Mouse (Mus musculus) embryonic facial prominence, embryonic 14.5 days (tissue): Measurements from ENCODE around the gene Rfc4. TPM values are rescaled to one million over a fixed set of nuclear protein-coding genes. Genes with fewer than 3 reads are reported as not detected.

Experiments used
- ATAC-seq: fragments of 200-750 bp; cut with Nextera tagmentation; 2 replicates; pipeline ENCODE4 v1.8.0; 2017; ENCODE audit warnings: low read depth, moderate number of reproducible peaks, moderate TSS enrichment
- DNase-seq: peaks from one replicate; pipeline ENCODE4 v3.0.0-alpha.2; 2015; ENCODE audit warnings: low spot score
- H3K27ac ChIP-seq: fragments of 300-500 bp; sonication (generic); replicated peaks from 2 replicates; pipeline ENCODE4 v1.5.1; 2014; ENCODE audit warnings: low read depth, mild to moderate bottlenecking, low read length, moderate library complexity
- H3K27me3 ChIP-seq: fragments of 300-500 bp; sonication (generic); replicated peaks from 2 replicates; pipeline ENCODE4 v1.6.1; 2014; ENCODE audit warnings: low read length; ENCODE audit not compliant: control insufficient read depth, insufficient read depth
- H3K36me3 ChIP-seq: fragments of 300-500 bp; sonication (generic); 2 replicates; pipeline ENCODE4 v1.6.1; 2014; ENCODE audit warnings: low read length, mixed read lengths; ENCODE audit not compliant: control insufficient read depth, insufficient read depth
- H3K4me1 ChIP-seq: fragments of 300-500 bp; sonication (generic); 2 replicates; pipeline ENCODE4 v1.6.1; 2014; ENCODE audit warnings: antibody characterized with exemption, low read length; ENCODE audit not compliant: control insufficient read depth, insufficient read depth
- H3K4me2 ChIP-seq: fragments of 300-500 bp; sonication (generic); 2 replicates; pipeline ENCODE4 v1.6.1; 2014; ENCODE audit warnings: low read depth, mild to moderate bottlenecking, low read length, moderate library complexity, mixed read lengths
- H3K4me3 ChIP-seq: fragments of 300-500 bp; sonication (generic); 2 replicates; pipeline ENCODE4 v1.5.1; 2014; ENCODE audit warnings: low read depth, mild to moderate bottlenecking, low read length
- H3K9ac ChIP-seq: fragments of 300-500 bp; sonication (generic); 2 replicates; pipeline ENCODE4 v1.6.1; 2014; ENCODE audit warnings: low read depth, mild to moderate bottlenecking, low read length, moderate library complexity, mixed read lengths
- H3K9me3 ChIP-seq: fragments of 300-500 bp; sonication (generic); 2 replicates; pipeline ENCODE4 v1.6.1; 2016; ENCODE audit warnings: low read length; ENCODE audit not compliant: control insufficient read depth
- WGBS: fragments of 180-500 bp; shearing (Covaris S2); extraction: QIAGEN DNeasy Blood & Tissue Kit; methylation state at CpG from one replicate; pipeline ENCODE4 v1.1.7; 2014; 5-methylcytosine and 5-hydroxymethylcytosine counted together
- polyA plus RNA-seq: library from polyadenylated mRNA; unstranded; fragments of >200 nt; fragmentation: Nextera tagmentation; extraction: Ambion mirVana; gene quantifications from 2 replicates; pipeline ENCODE4 v1.2.1, GENCODE M21; 2014

The Rfc4 gene
- polyA plus RNA-seq, 1 experiment from 2014 or later, result 89.8 TPM

GRCm38 (mm10) chr16:23112348-23112747, 15.2 kb downstream of the Rfc4 start:
- Histone ChIP-seq H3K4me3 (no peak overlapping the region), H3K4me1 (peaks cover 4% of the 10 kb centered on the region; the same call in 1 of the 2 replicates), H3K27ac (no peak overlapping the region), H3K27me3 (no peaks in the 10 kb centered on the region), H3K9ac (no peak overlapping the region), H3K36me3 (peaks cover 79% of the 10 kb centered on the region), H3K9me3 (no peaks in the 10 kb centered on the region), H3K4me2 (no peak overlapping the region)
- DNase-seq (no peak), ATAC-seq (no peak)
- WGBS, result 77% methylated on average over 12 of the region's 12 CpGs

- H3K27ac ChIP-seq, result peak overlapping the region; percentile 99; the same call in 1 of the 2 replicates
- no peaks in the 10 kb centered on the region for H3K27me3 ChIP-seq
- WGBS, result 52% methylated on average over 5 of the region's 5 CpGs
- H3K9me3 ChIP-seq, result no peaks in the 10 kb centered on the region
- H3K36me3 ChIP-seq, result peaks cover 58% of the 10 kb centered on the region
- DNase-seq (no peak), ATAC-seq (no peak)
- H3K9ac ChIP-seq, result peak overlapping the region; percentile 100
- peaks cover 7% of the 10 kb centered on the region; the same call in 1 of the 2 replicates for H3K4me1 ChIP-seq
- H3K4me3 ChIP-seq, result peak overlapping the region; percentile 100
- peak overlapping the region; percentile 77 for H3K4me2 ChIP-seq
Measured at GRCm38 (mm10) chr16:23109350-23110280, 17.9 kb downstream of the Rfc4 start.

- DNase-seq, result no peak
- Histone ChIP-seq H3K4me3 (peak overlapping the region; percentile 100), H3K36me3 (peaks cover 52% of the 10 kb centered on the region), H3K27me3 (no peaks in the 10 kb centered on the region), H3K4me1 (peaks cover 7% of the 10 kb centered on the region; the same call in 1 of the 2 replicates), H3K27ac (peak overlapping the region; percentile 99; the same call in 1 of the 2 replicates), H3K9me3 (no peaks in the 10 kb centered on the region), H3K4me2 (peak overlapping the region; percentile 77), H3K9ac (peak overlapping the region; percentile 100)
- no peak for ATAC-seq
- WGBS, result 2% methylated on average over 5 of the region's 5 CpGs
Measured at GRCm38 (mm10) chr16:23108943-23109342, 18.6 kb downstream of the Rfc4 start.

DNA sequence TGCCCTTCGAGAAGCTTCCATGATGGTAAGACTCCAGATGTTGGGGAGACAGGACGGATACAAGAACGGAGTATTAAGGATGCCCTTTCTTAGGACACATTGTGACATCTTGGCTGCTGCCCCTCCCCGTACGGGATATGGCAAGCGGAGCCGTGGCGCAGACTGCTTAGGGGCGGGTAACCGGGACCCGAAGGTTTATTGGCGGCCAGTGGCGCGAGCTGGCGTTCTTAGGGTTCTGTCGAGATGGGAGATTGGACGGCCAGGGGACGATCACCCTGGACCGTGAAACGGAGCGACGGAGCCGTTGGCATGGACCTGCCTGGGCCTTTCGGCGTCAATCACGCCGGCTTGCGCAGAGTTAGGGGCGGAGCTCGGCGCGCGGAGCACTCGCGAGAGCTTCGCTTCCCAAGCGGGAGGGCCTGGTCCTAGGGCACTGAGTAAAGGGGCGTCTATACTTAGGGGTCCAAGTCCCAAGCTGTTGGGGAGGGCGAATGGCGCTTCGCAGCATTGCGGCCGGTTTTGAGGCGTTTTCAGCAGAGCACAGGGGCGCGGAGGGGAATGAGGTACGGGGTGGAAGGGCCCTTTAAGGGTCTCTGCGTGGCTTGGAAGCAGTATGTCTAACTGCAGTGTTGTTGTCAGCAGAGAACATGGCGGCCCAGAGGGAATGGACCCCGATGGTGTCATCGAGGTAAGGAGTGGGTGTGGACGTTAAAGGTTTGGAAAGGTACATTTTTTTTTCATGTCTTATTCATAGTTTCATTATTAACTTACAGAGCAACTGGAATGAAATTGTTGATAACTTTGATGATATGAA, 19.4 kb downstream of the Rfc4 start:
- peaks cover 47% of the 10 kb centered on the region for H3K36me3 ChIP-seq
- H3K27ac ChIP-seq, result peak overlapping the region; percentile 99
- peak; percentile 92 for DNase-seq
- under 1% methylated on average over 50 of the region's 52 CpGs for WGBS
- peak; percentile 87 for ATAC-seq
- peaks cover 7% of the 10 kb centered on the region; the same call in 1 of the 2 replicates for H3K4me1 ChIP-seq
- peak overlapping the region; percentile 100 for H3K9ac ChIP-seq
- no peaks in the 10 kb centered on the region for H3K27me3 ChIP-seq
- H3K9me3 ChIP-seq, result no peaks in the 10 kb centered on the region
- H3K4me3 ChIP-seq, result peak overlapping the region; percentile 100
- peak overlapping the region; percentile 77 for H3K4me2 ChIP-seq

GRCm38 (mm10) chr16:23107231-23107942, 20.1 kb downstream of the Rfc4 start, which contains the start of gene Eif4a2:
Gene Eif4a2 (plus strand): TSS chr16:23107444.
- Histone ChIP-seq H3K9ac (peak within 1 kb of the TSS; percentile 100), H3K4me2 (peak within 1 kb of the TSS; percentile 77), H3K27ac (peak within 1 kb of the TSS; percentile 99), H3K4me3 (peak within 1 kb of the TSS; percentile 100), H3K4me1 (peaks cover 7% of the 10 kb centered on the region; the same call in 1 of the 2 replicates), H3K9me3 (no peaks in the 10 kb centered on the region), H3K27me3 (no peaks in the 10 kb centered on the region), H3K36me3 (peaks cover 40% of the 10 kb centered on the region)
- ATAC-seq (peak; percentile 93), DNase-seq (peak; percentile 95)
- under 1% methylated on average over 47 of the region's 71 CpGs for WGBS

DNA sequence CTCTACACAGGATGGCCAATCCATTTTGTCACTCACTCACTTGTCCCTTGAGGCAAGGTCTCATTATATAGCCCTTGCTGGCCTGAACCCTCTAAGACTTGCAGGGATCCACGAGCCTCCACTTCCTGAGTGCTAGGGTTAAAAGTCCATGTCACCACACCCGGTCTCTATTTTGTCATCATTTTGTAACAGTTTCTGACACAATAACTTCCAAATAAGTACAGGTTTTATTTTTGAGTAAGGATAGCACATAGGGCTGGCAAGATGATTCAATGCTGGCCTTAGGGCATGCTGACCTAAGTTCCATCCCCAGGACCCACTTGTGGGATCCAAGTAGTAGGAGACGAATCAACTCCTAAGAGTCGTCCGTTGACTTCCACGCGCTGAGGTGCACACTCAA, 21.4 kb downstream of the Rfc4 start:
- peaks cover 27% of the 10 kb centered on the region for H3K36me3 ChIP-seq
- no peak overlapping the region for H3K4me2 ChIP-seq
- 58% methylated on average over 7 of the region's 7 CpGs for whole genome bisulfite sequencing
- no peaks in the 10 kb centered on the region for H3K9me3 ChIP-seq
- no peak overlapping the region for H3K9ac ChIP-seq
- no peaks in the 10 kb centered on the region for H3K27me3 ChIP-seq
- H3K4me1 ChIP-seq, result peaks cover 7% of the 10 kb centered on the region; the same call in 1 of the 2 replicates
- no peak for ATAC-seq
- no peak overlapping the region for H3K27ac ChIP-seq
- no peak for DNase-seq
- H3K4me3 ChIP-seq, result no peak overlapping the region

DNA sequence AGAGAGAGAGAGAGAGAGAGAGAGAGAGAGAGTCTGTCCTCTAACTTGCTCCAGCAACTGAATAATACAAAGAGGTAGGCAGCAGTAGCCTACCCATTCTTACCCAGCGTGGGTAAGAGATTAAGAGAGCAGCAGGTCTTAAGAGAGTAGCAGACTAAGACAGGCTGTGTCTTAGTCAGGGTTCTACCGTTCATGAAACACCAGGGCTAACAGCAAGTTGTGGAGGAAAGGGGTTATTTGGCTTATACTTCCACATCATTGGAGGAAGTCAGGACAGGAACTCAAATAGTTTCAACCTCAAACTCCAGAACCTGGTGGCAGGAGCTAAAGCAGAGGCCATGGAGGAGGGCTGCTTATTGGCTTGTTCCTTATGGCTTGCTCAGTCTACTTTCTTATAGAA, 23.7 kb downstream of the Rfc4 start:
- peaks cover 4% of the 10 kb centered on the region for H3K36me3 ChIP-seq
- H3K4me2 ChIP-seq, result no peak overlapping the region
- no peaks in the 10 kb centered on the region for H3K9me3 ChIP-seq
- no peak overlapping the region for H3K4me3 ChIP-seq
- DNase-seq (no peak), ATAC-seq (no peak)
- 61% methylated on average over 2 of the region's 2 CpGs for WGBS
- H3K9ac ChIP-seq, result no peak overlapping the region
- no peak overlapping the region for H3K27ac ChIP-seq
- H3K4me1 ChIP-seq, result 0 out of 2 replicates have a peak, but pooled peaks cover 3% of the 10 kb centered on the region
- H3K27me3 ChIP-seq, result peaks cover 11% of the 10 kb centered on the region
